Mouse (Mus musculus) heart, embryonic 15.5 days (tissue): ENCODE data around the gene Noc2l. TPM values are rescaled to one million over a fixed set of nuclear protein-coding genes. Genes with fewer than 3 reads are reported as not detected.

Experiments used
- ATAC-seq: fragments of 200-750 bp; cut with Nextera tagmentation; replicated peaks from 2 replicates; pipeline ENCODE4 v1.8.0; 2017; ENCODE audit warnings: low read depth, moderate TSS enrichment; ENCODE audit not compliant: insufficient number of reproducible peaks, insufficient read depth, low FRiP score
- H3K27ac ChIP-seq: fragments of 300-500 bp; sonication (generic); 2 replicates; pipeline ENCODE4 v1.5.1; 2015; ENCODE audit warnings: mild to moderate bottlenecking, inconsistent platforms
- H3K27me3 ChIP-seq: fragments of 300-500 bp; sonication (generic); 2 replicates; pipeline ENCODE4 v1.6.1; 2015; ENCODE audit warnings: inconsistent platforms
- H3K36me3 ChIP-seq: fragments of 300-500 bp; sonication (generic); 2 replicates; pipeline ENCODE4 v1.6.1; 2015; ENCODE audit warnings: mild to moderate bottlenecking, inconsistent platforms
- H3K4me1 ChIP-seq: fragments of 300-500 bp; sonication (generic); replicated peaks from 2 replicates; pipeline ENCODE4 v1.6.1; 2015; ENCODE audit warnings: inconsistent platforms
- H3K4me2 ChIP-seq: fragments of 300-500 bp; sonication (generic); 2 replicates; pipeline ENCODE4 v1.6.1; 2015; ENCODE audit warnings: inconsistent platforms, mild to moderate bottlenecking, moderate library complexity
- H3K4me3 ChIP-seq: fragments of 300-500 bp; sonication (generic); 2 replicates; pipeline ENCODE4 v1.5.1; 2015; ENCODE audit warnings: mild to moderate bottlenecking, inconsistent platforms
- H3K9ac ChIP-seq: fragments of 300-500 bp; sonication (generic); 2 replicates; pipeline ENCODE4 v1.6.1; 2015; ENCODE audit warnings: mild to moderate bottlenecking, inconsistent platforms
- H3K9me3 ChIP-seq: fragments of 300-500 bp; sonication (generic); replicated peaks from 2 replicates; pipeline ENCODE4 v1.6.1; 2016; ENCODE audit warnings: inconsistent platforms
- WGBS: fragments of 180-500 bp; shearing (Covaris S2); methylation state at CpG from one replicate; pipeline ENCODE4 v1.1.7; 2015; ENCODE audit warnings: mixed read lengths; 5-methylcytosine and 5-hydroxymethylcytosine counted together
- polyA plus RNA-seq: library from polyadenylated mRNA; unstranded; fragments of >200 nt; fragmentation: Nextera tagmentation; extraction: Ambion mirVana; gene quantifications from 2 replicates; pipeline ENCODE4 v1.2.1, GENCODE M21; 2015

The Noc2l gene
- polyA plus RNA-seq, 1 experiment from 2014 or later = 29.1 TPM

DNA sequence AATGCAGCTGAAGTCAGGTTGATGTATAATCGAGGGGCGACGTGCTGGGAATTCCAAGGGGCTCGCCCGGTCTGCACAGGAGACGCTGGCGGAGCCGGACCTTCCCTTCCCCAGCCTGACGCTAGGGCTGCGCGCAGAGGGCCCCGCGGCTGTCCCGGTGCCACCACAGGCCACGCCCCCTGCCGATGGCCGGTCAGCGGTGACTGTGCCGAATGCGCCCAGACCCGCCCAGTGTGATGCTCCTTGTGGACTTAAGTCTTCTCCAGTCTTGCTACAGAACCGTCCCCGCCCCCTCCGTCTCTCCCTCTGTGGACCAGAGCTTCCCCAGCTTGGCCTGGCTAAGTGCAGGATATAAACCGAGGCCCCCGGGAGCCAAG is 38.0 kb upstream of the Noc2l start:
- WGBS = under 1% methylated on average over 26 of the region's 26 CpGs
- Histone ChIP-seq H3K9me3 (no peaks in the 10 kb centered on the region), H3K4me1 (peaks cover 43% of the 10 kb centered on the region), H3K27ac (peak overlapping the region; percentile 95), H3K27me3 (no peaks in the 10 kb centered on the region), H3K4me2 (peak overlapping the region; percentile 72), H3K9ac (peak overlapping the region; percentile 67), H3K4me3 (peak overlapping the region; percentile 79), H3K36me3 (0 out of 2 replicates have a peak, but pooled peaks cover 3% of the 10 kb centered on the region)
- peak; percentile 90 for ATAC-seq

GRCm38 (mm10) chr4:156200623-156201475 is 35.0 kb upstream of the Noc2l start, which contains the start of gene Isg15:
Gene Isg15 (minus strand): TSS chr4:156200818.
- H3K4me3 ChIP-seq = 0 out of 2 replicates have a peak within 1 kb of the TSS, but pooled peaks have one; percentile 1
- peak within 1 kb of the TSS; percentile 15; the same call in 1 of the 2 replicates for H3K27ac ChIP-seq
- H3K27me3 ChIP-seq = no peaks in the 10 kb centered on the region
- no peaks in the 10 kb centered on the region for H3K36me3 ChIP-seq
- peaks cover 25% of the 10 kb centered on the region for H3K4me1 ChIP-seq
- no peaks in the 10 kb centered on the region for H3K9me3 ChIP-seq
- 53% methylated on average over 10 of the region's 10 CpGs for WGBS
- no peak for ATAC-seq
- H3K9ac ChIP-seq = no peak within 1 kb of the TSS
- H3K4me2 ChIP-seq = peak within 1 kb of the TSS; percentile 19; the same call in 1 of the 2 replicates

GRCm38 (mm10) chr4:156202462-156202893 is 33.3 kb upstream of the Noc2l start:
- peak overlapping the region; percentile 97 for H3K4me2 ChIP-seq
- no peak for ATAC-seq
- H3K9ac ChIP-seq = peak overlapping the region; percentile 78
- H3K27ac ChIP-seq = peak overlapping the region; percentile 79
- no peaks in the 10 kb centered on the region for H3K36me3 ChIP-seq
- no peaks in the 10 kb centered on the region for H3K27me3 ChIP-seq
- peak overlapping the region; percentile 69 for H3K4me3 ChIP-seq
- 13% methylated on average over 12 of the region's 12 CpGs for WGBS
- no peaks in the 10 kb centered on the region for H3K9me3 ChIP-seq
- H3K4me1 ChIP-seq = peaks cover 18% of the 10 kb centered on the region

DNA sequence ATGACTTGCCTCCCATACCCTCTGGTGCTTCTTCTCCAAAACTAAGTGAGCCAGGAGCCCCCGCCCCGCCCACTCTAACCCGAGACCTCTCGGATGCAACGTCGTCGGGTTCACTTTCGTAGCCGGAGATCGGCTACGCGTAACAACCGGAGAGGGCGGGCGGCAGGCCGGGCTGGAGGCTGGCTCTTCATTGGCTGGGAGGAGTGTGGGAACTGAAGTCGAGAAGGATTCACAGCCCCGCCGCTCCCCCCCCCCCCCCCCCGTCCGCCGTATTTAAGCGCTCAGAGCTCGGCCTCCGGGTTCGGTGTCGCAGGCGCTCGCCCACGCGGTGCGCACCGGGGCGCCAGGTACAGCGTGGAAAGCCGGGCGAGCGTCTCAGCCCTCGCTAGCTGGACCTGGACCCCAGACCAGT is 32.8 kb upstream of the Noc2l start, which contains the start of gene AW011738:
Gene AW011738, plus strand, starts transcription at position 304 of the 412 bp plus-strand sequence.
- WGBS = under 1% methylated on average over 38 of the region's 39 CpGs
- peak within 1 kb of the TSS; percentile 69 for H3K4me3 ChIP-seq
- peak within 1 kb of the TSS; percentile 82 for H3K27ac ChIP-seq
- H3K36me3 ChIP-seq = no peaks in the 10 kb centered on the region
- peaks cover 18% of the 10 kb centered on the region for H3K4me1 ChIP-seq
- peak within 1 kb of the TSS; percentile 78 for H3K9ac ChIP-seq
- no peaks in the 10 kb centered on the region for H3K27me3 ChIP-seq
- peak; percentile 86 for ATAC-seq
- peak within 1 kb of the TSS; percentile 97 for H3K4me2 ChIP-seq
- no peaks in the 10 kb centered on the region for H3K9me3 ChIP-seq

DNA sequence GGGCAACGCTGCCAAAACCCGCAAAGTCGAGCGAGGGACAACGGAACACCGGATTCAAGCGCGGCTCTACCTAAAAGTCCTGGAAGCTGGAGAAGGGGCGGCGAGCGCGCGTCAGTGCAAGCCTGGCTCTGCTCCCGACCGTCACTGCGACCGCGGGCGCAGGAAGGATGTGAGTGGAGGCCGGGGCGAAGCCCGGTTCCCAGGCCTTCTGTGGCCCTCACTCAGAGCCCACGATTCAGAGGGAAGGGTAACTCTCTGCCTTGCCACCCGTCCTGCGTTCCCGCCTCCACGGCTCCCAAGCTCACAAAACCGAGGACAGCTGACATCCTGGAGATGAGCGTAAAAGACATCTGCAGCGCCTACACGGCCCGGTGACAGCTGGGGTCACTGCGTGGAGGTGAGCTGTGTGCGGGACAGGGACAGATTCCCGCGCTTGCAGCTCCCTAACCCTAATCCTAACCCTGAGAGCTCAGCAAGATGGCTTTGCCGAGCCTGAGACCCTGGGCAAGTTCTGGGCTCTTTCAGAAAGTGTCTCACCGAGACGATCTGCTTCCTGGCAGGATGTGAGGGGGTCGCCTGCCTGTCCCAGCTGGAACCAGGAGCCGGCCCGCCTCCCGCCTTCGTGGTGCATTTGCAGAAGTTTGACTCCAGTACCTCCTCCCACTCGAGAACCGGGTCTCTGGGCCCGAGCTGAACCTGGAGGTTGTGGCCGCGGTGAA is 32.2 kb upstream of the Noc2l start:
- H3K27me3 ChIP-seq = no peaks in the 10 kb centered on the region
- H3K9me3 ChIP-seq = no peaks in the 10 kb centered on the region
- peak overlapping the region; percentile 69 for H3K4me3 ChIP-seq
- peak overlapping the region; percentile 78 for H3K9ac ChIP-seq
- H3K27ac ChIP-seq = peak overlapping the region; percentile 82
- peak overlapping the region; percentile 97 for H3K4me2 ChIP-seq
- WGBS = under 1% methylated on average over 49 of the region's 49 CpGs
- H3K4me1 ChIP-seq = peaks cover 18% of the 10 kb centered on the region
- ATAC-seq = peak; percentile 40
- H3K36me3 ChIP-seq = no peaks in the 10 kb centered on the region

GRCm38 (mm10) chr4:156208872-156209271 is 26.9 kb upstream of the Noc2l start:
- H3K9ac ChIP-seq = no peak overlapping the region
- H3K4me2 ChIP-seq = no peak overlapping the region
- no peaks in the 10 kb centered on the region for H3K9me3 ChIP-seq
- H3K27me3 ChIP-seq = no peaks in the 10 kb centered on the region
- no peaks in the 10 kb centered on the region for H3K36me3 ChIP-seq
- peaks cover 5% of the 10 kb centered on the region for H3K4me1 ChIP-seq
- no peak overlapping the region for H3K27ac ChIP-seq
- ATAC-seq = no peak
- 91% methylated on average over 4 of the region's 4 CpGs for WGBS
- H3K4me3 ChIP-seq = no peak overlapping the region

GRCm38 (mm10) chr4:156209963-156210635 is 25.7 kb upstream of the Noc2l start:
- H3K4me1 ChIP-seq = peaks cover 2% of the 10 kb centered on the region; the same call in 1 of the 2 replicates
- no peaks in the 10 kb centered on the region for H3K27me3 ChIP-seq
- no peak overlapping the region for H3K9ac ChIP-seq
- ATAC-seq = no peak
- H3K9me3 ChIP-seq = no peaks in the 10 kb centered on the region
- WGBS = 64% methylated on average over 13 of the region's 13 CpGs
- no peak overlapping the region for H3K4me3 ChIP-seq
- no peak overlapping the region for H3K4me2 ChIP-seq
- no peak overlapping the region for H3K27ac ChIP-seq
- H3K36me3 ChIP-seq = no peaks in the 10 kb centered on the region

GRCm38 (mm10) chr4:156213134-156213533 is 22.7 kb upstream of the Noc2l start:
- ATAC-seq = no peak
- Histone ChIP-seq H3K36me3 (no peaks in the 10 kb centered on the region), H3K4me1 (peaks cover 24% of the 10 kb centered on the region), H3K4me3 (no peak overlapping the region), H3K9ac (no peak overlapping the region), H3K27ac (no peak overlapping the region), H3K27me3 (no peaks in the 10 kb centered on the region), H3K9me3 (no peaks in the 10 kb centered on the region), H3K4me2 (no peak overlapping the region)
- 91% methylated on average over 13 of the region's 13 CpGs for WGBS

GRCm38 (mm10) chr4:156215649-156216048 is 20.2 kb upstream of the Noc2l start, which contains the start of gene Perm1:
Gene Perm1 (plus strand): TSS chr4:156215868.
- H3K27me3 ChIP-seq = no peaks in the 10 kb centered on the region
- peak within 1 kb of the TSS; percentile 48 for H3K4me2 ChIP-seq
- H3K9me3 ChIP-seq = no peaks in the 10 kb centered on the region
- H3K36me3 ChIP-seq = no peaks in the 10 kb centered on the region
- peak; percentile 78 for ATAC-seq
- H3K4me1 ChIP-seq = peaks cover 30% of the 10 kb centered on the region
- H3K9ac ChIP-seq = peak within 1 kb of the TSS; percentile 15; the same call in 1 of the 2 replicates
- peak within 1 kb of the TSS; percentile 32 for H3K4me3 ChIP-seq
- H3K27ac ChIP-seq = peak within 1 kb of the TSS; percentile 88
- 35% methylated on average over 4 of the region's 4 CpGs for WGBS

- H3K4me3 ChIP-seq = peak overlapping the region; percentile 32
- H3K4me1 ChIP-seq = peaks cover 30% of the 10 kb centered on the region
- H3K36me3 ChIP-seq = no peaks in the 10 kb centered on the region
- ATAC-seq = no peak; the same call in 1 of the 2 replicates
- no peaks in the 10 kb centered on the region for H3K27me3 ChIP-seq
- 77% methylated on average over 2 of the region's 2 CpGs for WGBS
- peak overlapping the region; percentile 48 for H3K4me2 ChIP-seq
- no peaks in the 10 kb centered on the region for H3K9me3 ChIP-seq
- peak overlapping the region; percentile 15; the same call in 1 of the 2 replicates for H3K9ac ChIP-seq
- peak overlapping the region; percentile 88 for H3K27ac ChIP-seq
These were observed 19.6 kb upstream of the Noc2l start for GRCm38 (mm10) chr4:156216196-156216595.
